Mouse (Mus musculus): ENCODE results near the gene Neurl4. TPM values are rescaled to one million over a fixed set of nuclear protein-coding genes. Genes with fewer than 3 reads are reported as not detected.

Neurl4 gene
- polyA plus RNA-seq, 2 experiments = 15.0 to 74.6 TPM

- no peak for ATAC-seq (ENCODE audit: low FRiP score, low read depth)
- H3K9ac ChIP-seq (ENCODE audit: low read depth, low read length, severe bottlenecking) = peak overlapping the region; percentile 93
- H3K9me3 ChIP-seq (ENCODE audit: control insufficient read depth, low read length) = no peaks in the 10 kb centered on the region
- H3K4me1 ChIP-seq (ENCODE audit: control insufficient read depth, insufficient read depth, low read length) = peaks cover 21% of the 10 kb centered on the region
- peak; percentile 78 for DNase-seq (ENCODE audit: low spot score)
- WGBS = under 1% methylated on average over 17 of the region's 17 CpGs
- H3K27me3 ChIP-seq (ENCODE audit: control insufficient read depth, insufficient read depth, low read length) = no peaks in the 10 kb centered on the region
- no peak for TF ChIP-seq POLR2A (IDR thresholded peaks at IDR 0.05; ENCODE audit: borderline replicate concordance, extremely low read depth, insufficient read depth, insufficient read length)
- H3K4me3 ChIP-seq (replicated peaks; ENCODE audit: low read length) = peak overlapping the region; percentile 97
- peak overlapping the region; percentile 88 for H3K4me2 ChIP-seq (replicated peaks; ENCODE audit: low read depth, low read length, severe bottlenecking)
- peak overlapping the region; percentile 88 for H3K27ac ChIP-seq (replicated peaks; ENCODE audit: low read depth, low read length)
- H3K36me3 ChIP-seq (ENCODE audit: control insufficient read depth, insufficient read depth, low read length) = peaks cover 43% of the 10 kb centered on the region
These were observed 18.9 kb downstream of the Neurl4 start for GRCm38 (mm10) chr11:69919661-69920265.

GRCm38 (mm10) chr11:69920266-69921031, 19.6 kb downstream of the Neurl4 start:
- Histone ChIP-seq H3K9ac (ENCODE audit: low read depth, low read length, severe bottlenecking) (peak overlapping the region; percentile 93), H3K27ac (replicated peaks; ENCODE audit: low read depth, low read length) (peak overlapping the region; percentile 88), H3K27me3 (ENCODE audit: control insufficient read depth, insufficient read depth, low read length) (no peaks in the 10 kb centered on the region), H3K4me2 (replicated peaks; ENCODE audit: low read depth, low read length, severe bottlenecking) (peak overlapping the region; percentile 88), H3K36me3 (ENCODE audit: control insufficient read depth, insufficient read depth, low read length) (peaks cover 36% of the 10 kb centered on the region), H3K9me3 (ENCODE audit: control insufficient read depth, low read length) (no peaks in the 10 kb centered on the region), H3K4me3 (replicated peaks; ENCODE audit: low read length) (peak overlapping the region; percentile 97), H3K4me1 (ENCODE audit: control insufficient read depth, insufficient read depth, low read length) (peaks cover 14% of the 10 kb centered on the region)
- WGBS = under 1% methylated on average over 30 of the region's 65 CpGs
- ATAC-seq (ENCODE audit: low FRiP score, low read depth) (no peak), DNase-seq (ENCODE audit: low spot score) (peak; percentile 22)
- TF ChIP-seq POLR2A (IDR thresholded peaks at IDR 0.05; ENCODE audit: borderline replicate concordance, extremely low read depth, insufficient read depth, insufficient read length) = no peak

GRCm38 (mm10) chr11:69921114-69922011, 20.5 kb downstream of the Neurl4 start, which contains the start of gene Eif5a:
Eif5a (minus strand) TSS chr11:69921958.
- peak within 1 kb of the TSS; percentile 97 for H3K27ac ChIP-seq (replicated peaks; ENCODE audit: low read depth, low read length)
- H3K9ac ChIP-seq (ENCODE audit: low read depth, low read length, severe bottlenecking) = peak within 1 kb of the TSS; percentile 93
- H3K4me2 ChIP-seq (replicated peaks; ENCODE audit: low read depth, low read length, severe bottlenecking) = peak within 1 kb of the TSS; percentile 88
- ATAC-seq (ENCODE audit: low FRiP score, low read depth) = peak; percentile 95
- H3K4me1 ChIP-seq (ENCODE audit: control insufficient read depth, insufficient read depth, low read length) = peaks cover 12% of the 10 kb centered on the region
- H3K9me3 ChIP-seq (ENCODE audit: control insufficient read depth, low read length) = no peaks in the 10 kb centered on the region
- no peaks in the 10 kb centered on the region for H3K27me3 ChIP-seq (ENCODE audit: control insufficient read depth, insufficient read depth, low read length)
- DNase-seq (ENCODE audit: low spot score) = peak; percentile 100
- H3K4me3 ChIP-seq (replicated peaks; ENCODE audit: low read length) = peak within 1 kb of the TSS; percentile 97
- peaks cover 27% of the 10 kb centered on the region for H3K36me3 ChIP-seq (ENCODE audit: control insufficient read depth, insufficient read depth, low read length)
- WGBS = under 1% methylated on average over 68 of the region's 78 CpGs
- TF ChIP-seq POLR2A (IDR thresholded peaks at IDR 0.05; ENCODE audit: borderline replicate concordance, extremely low read depth, insufficient read depth, insufficient read length) = peak; percentile 90; the same call in 1 of the 2 replicates

DNA sequence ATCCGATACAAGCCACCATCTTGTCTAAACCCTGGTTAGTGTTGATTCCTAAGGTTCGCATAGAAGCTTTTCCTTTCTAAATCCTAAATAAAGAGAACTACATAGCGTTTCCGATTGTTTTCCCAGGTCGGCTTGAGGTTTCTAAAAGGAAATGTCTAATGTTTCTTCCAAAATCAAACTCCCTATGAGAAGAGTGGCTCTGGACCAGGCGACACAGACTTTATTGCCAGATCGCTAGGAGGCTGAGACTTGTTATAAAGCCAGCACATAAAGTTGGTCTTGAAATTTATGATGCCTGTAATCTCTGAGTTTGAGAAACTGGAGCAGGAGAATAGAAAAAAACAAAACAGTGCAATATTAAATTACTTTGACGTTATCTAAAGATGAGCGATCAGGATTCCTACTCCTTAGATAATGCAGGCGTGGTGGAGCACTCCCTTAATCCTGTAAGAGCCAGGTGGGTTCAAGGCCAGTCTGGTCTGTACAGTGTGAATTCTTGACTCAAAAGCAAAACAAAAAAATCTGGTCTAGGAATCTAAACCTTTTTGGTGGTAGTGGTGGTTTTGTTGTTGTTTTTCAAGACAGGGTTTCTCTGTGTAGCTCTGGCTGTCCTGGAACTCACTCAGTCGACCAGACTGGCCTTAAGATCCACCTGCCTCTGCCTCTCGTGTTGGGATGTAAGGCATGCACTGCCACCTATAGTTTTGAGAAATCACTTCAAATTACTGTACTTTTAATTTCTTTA, 21.3 kb downstream of the Neurl4 start:
- Histone ChIP-seq H3K4me2 (replicated peaks; ENCODE audit: low read depth, low read length, severe bottlenecking) (peak overlapping the region; percentile 72), H3K36me3 (ENCODE audit: control insufficient read depth, insufficient read depth, low read length) (peaks cover 19% of the 10 kb centered on the region), H3K4me3 (replicated peaks; ENCODE audit: low read length) (peak overlapping the region; percentile 97), H3K27me3 (ENCODE audit: control insufficient read depth, insufficient read depth, low read length) (no peaks in the 10 kb centered on the region), H3K4me1 (ENCODE audit: control insufficient read depth, insufficient read depth, low read length) (peaks cover 12% of the 10 kb centered on the region), H3K27ac (replicated peaks; ENCODE audit: low read depth, low read length) (peak overlapping the region; percentile 97), H3K9ac (ENCODE audit: low read depth, low read length, severe bottlenecking) (peak overlapping the region; percentile 44), H3K9me3 (ENCODE audit: control insufficient read depth, low read length) (no peaks in the 10 kb centered on the region)
- DNase-seq (ENCODE audit: low spot score) (peak; percentile 34), ATAC-seq (ENCODE audit: low FRiP score, low read depth) (no peak)
- 1% methylated on average over 12 of the region's 12 CpGs for WGBS
- TF ChIP-seq POLR2A (IDR thresholded peaks at IDR 0.05; ENCODE audit: borderline replicate concordance, extremely low read depth, insufficient read depth, insufficient read length) = no peak
